Mouse (Mus musculus) megakaryocyte, embryonic 14.5 days (primary cell): ENCODE data around the gene Serpina12.

Experiments used
- FLI1 ChIP-seq: IDR thresholded peaks from 2 replicates; pipeline ENCODE4 v1.6.1; 2012; ENCODE audit warnings: low read length, inconsistent platforms, mixed read lengths
- GATA1 ChIP-seq: IDR thresholded peaks from 3 replicates; pipeline ENCODE4 v1.6.1; 2012; ENCODE audit warnings: mixed read lengths, low read length, inconsistent platforms, borderline replicate concordance

- TF ChIP-seq FLI1 (no peak), GATA1 (no peak)
Observed at GRCm38 (mm10) chr12:103995292-103996072, 48.8 kb downstream of the Serpina12 start.
